Mouse (Mus musculus) regulatory T cell (primary cell): ENCODE measurements around the gene Ppfia2.

Source experiments
- in situ Hi-C: fragments of 300-600 bp; cut with MboI, MseI; formaldehyde crosslinking; loops from one replicate; pipeline ENCODE4 v1.15.1; 2025; ENCODE audit warnings: high pct_unique_total_duplicates

Gene Ppfia2

DNA sequence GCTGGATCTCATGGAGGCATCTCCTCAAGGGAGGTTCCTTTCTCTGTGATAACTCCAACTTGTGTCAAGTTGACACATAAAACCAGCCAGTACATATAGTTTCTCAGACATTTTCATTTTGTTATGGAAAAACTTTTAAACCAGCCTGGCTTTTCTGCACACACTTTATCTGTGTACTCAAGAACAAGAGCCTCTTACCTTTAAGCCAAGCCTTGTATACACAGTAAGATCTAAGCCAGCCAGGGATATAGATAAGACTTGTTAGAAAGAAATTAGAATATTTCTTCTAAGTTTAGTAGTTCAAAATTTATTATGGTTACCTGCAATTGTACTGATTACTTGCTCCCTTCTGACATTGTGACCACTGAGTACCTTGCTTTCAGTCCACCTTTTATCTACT is 444.1 kb downstream of the Ppfia2 start:
- in situ Hi-C loops = no loop called here

DNA sequence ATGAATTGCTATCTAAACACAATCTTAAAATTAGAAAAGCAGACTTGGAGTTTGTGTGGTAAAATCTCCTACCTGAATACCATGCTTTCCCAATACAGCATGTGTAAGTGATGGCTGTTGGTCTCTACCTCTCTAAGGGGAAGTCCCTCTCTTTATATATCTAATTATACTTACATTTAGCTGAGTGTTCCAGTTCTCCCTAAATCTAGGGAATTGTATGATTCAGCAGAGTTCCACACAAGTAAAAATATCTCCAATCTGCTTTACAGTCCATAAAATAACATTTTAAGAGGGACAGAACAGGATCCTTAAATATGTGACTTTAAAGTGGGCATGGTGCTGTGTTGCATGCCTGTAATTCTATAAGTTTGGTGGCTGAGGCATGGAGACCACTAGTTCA is 444.7 kb downstream of the Ppfia2 start:
- in situ Hi-C loops = no loop called here

DNA sequence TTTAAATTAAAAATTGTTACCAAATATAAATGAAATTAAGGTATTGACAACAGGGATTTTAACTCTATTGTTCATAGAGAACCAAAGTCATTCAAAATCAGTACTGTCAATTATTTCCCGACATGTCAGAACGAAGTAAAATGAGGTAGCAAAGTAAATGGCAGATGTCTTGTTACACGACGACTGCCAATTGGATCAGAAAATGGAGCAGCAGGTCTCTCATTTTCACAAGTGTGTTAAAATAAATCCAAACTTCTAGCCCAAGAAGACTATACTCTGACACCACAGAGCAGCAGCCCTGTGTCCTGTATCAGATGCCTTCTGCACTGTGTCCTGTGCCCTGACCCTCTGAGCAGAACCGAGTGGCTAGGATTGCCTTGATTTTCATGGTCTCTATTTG is 454.2 kb downstream of the Ppfia2 start:
- in situ Hi-C loops = no loop called here

DNA sequence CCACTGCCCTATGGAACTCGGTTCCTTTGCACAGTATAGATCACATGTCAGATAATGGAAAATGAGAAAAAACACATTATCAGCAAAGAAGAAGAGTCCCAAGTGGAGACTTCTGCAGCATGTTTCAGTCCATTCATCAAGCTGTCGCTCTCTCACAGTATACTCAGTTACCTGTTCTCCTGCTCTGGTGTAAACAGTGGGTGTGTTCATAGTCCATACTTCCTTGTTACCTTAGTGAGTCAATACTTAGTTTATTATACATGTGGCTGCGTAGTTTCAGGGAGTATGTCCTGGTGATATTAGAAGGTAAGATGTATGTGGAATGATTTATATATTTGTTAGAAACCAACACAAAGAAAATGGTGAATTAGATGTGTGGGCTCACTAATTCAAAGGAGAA is 454.7 kb downstream of the Ppfia2 start:
- in situ Hi-C loops = no loop called here

DNA sequence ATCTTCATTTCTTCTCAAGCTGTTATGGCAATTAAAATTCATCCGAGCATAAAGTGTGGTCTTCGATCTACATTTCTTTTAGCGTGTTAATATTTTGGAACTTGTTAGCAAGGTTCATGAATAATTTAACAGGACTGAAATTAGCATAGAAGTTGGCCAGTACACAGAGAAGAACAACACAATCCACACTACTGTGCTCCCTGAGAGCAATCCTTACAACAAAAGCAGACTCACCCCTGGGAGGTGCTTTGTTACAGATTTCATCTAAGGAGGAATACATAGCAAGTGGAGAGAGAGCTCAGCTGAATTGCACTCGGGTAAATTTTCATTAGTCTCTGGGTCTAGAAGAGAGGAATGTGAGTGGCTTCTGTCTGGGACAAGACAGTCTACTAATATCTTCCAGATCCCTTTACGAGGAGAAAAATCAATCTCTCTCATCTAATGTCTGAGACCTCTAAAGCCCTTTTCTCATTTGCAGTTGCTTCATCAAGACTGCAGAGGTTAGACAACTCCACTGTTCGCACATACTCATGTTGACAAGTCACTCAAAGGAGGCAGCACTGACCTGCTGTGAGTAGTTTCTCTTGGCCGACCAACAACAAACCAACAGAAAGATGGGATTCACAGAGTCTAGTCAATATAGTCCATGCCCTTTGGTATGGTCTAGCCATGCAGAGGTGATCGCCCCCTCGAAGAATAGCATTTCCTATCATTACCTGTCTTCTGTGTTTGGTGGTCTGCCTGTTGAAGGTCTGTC is 458.6 kb downstream of the Ppfia2 start:
- in situ Hi-C loops = no loop called here

DNA sequence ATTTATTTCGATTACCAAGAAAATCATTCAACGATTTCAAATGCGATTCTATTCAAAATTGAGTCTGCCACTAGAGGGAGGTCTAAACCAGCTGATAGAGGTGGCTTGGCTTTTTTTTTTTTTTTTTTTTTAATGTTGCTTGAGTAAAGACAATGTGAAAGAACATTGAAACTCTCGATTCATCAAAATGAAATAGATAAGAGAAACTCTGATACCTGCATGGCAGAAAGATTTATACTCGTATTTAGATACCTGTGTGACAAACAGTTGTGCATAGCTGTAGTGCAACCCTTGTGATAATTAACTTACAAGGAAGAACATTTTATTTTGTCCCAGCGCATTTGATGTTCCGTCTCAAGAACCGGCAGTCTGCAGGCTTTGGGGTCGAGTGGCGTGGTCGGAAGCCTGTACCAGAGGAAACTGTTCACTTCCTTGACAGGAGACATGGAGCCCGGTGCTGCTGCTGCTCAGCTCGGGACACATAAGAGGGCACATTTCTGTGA is 462.5 kb downstream of the Ppfia2 start:
- in situ Hi-C loops = no loop called here

DNA sequence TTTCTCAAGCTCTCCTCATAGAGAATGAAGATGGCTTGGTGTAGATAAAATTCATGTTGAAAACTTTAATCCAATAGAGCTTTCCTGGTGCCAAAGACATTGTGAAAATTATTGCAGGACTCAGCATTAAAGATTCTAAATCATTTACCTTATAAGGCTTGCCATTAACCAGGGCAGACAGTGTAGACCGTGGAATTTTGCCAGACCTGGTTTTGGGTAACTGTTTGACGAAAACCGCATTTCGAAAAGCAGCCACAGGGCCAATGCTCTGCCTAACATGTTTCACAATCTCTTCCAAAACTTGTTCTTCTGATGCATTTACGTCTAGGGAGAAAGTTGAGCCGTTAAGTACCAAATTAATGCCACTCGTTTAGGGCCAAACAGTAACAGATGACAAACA is 466.9 kb downstream of the Ppfia2 start:
- in situ Hi-C loops = no loop called here

DNA sequence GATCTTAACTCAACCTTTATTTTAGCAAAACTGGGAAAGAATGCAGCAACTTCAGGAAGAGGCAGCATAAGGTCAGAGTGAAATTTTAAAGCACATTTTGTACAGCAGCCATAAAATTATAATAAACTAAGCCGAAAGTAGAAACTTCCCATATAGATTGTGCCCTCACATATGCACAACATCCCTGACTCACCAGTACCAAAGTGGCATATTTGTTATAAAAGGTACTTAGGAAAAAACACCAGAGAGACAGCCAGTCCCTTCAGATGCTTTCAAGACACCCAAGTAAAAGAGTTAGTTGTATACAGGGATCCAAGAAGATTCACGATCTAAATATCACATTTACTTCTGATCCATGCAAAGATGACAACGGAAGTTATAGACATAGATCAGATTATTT is 468.7 kb downstream of the Ppfia2 start:
- in situ Hi-C loops = no loop called here

DNA sequence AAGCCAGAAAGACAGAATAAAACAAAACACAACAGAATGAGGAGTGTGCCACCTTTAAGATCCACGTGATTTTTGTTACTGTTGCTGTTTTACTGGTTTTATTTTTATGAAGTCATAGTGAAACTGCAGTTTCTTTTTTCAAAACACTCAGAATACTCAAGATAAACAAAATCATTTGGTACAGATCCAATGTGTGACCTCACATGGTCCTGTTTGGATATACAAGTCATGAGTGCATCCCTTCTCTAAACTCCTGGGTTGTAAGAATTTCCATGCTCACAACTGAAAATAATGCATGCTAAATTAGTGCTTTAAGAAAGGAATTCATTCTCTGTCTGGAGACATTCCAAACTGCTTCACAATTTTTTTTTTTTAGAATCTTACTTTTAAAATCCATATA is 469.3 kb downstream of the Ppfia2 start:
- in situ Hi-C loops = no loop called here

DNA sequence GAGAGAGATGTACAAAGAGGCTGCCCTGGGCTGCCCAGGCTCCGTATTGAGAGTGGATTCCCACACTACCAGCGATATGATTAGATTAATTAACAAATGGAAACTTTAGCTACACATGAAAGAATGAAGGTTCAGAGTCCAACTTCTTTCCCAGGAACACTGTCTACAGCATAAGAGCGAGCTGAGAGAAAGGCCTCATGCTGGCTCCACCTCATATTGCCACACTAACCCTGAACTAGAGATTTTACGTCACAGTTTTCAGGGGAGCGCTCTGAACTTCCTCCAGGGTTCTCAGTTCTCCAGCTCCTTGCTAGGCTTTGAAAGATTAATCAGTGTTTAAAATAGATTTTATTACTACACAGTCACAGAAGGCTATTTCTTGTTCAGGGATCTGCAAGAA is 471.2 kb downstream of the Ppfia2 start:
- in situ Hi-C loops = no loop called here

DNA sequence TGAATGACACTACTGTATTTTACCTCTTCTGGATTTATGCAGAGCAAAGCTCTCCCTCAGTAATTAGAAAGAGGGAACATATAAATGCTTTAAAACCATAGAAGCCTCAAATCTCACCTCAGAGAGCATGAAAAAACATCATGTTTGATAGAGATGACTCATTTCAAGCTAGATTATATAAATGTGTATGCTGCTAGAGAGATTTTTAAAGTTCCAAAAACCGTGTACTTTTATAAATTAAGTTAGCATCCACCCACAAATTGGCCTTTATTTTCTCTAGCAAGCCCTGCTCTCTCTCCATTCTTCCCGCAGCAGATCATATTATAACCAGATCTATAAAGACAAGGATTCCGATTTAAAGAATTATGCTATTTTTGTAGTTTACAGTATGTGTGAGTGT is 488.9 kb downstream of the Ppfia2 start:
- in situ Hi-C loops = no loop called here

DNA sequence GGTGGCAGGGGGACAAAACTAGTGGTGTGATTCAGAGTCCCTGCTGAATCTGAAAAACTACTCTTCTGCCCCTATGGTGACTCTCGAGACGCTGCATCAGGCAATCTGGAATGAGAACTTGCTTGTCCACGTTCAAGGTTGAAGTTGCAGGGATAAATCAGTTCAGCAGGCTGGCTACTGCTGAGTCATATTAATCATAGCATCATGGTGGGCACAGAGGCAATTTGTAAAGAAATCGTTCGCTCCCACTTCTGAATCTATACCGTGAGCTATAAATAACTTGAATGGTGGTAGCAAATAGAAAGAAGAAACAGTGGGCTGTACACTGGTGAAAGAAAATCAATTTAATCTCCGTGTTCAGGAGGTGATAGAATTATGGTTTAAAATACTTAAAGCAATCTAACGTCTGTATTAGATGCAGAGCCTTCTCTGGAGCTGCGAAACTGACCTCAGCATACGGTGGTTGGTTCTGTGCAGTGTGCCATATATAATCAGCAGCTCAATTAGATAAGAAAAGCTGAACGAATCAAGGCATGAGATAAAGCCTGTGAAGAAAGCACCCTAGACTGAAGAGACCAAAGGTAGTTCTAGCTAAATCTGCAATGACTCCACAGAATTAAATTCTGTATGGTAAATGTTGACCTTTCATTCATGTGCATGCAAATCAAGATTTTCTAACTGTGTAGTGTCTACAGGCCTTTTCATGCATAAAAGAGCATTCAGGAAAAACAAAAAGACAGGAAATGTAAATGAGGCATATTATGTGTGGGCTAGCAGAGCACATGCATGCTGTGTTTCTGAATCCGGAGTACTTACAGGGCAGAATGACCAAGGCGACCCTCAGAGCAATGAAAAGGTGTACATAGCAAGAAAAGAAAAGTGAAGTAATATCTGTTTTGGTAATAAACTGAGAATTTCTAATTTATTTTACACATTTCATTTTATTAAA is 505.3 kb downstream of the Ppfia2 start:
- in situ Hi-C loops = no loop called here
